In genomic region chr1:171183025-171183424, GRCm38 (mm10) we compare ENCODE assay signal across 27 mouse cellular contexts. TPM values are rescaled to one million over a fixed set of nuclear protein-coding genes. Genes with fewer than 3 reads are reported as not detected.
DNase-seq lines count a peak whose midpoint lies in the region; ATAC-seq and TF ChIP-seq lines count a peak whose summit lies in the region.
"Had no signal": no experiment of that assay in that cellular context is flagged by ENCODE, and none has a peak within 500 bp of the region (broad histone marks: within the 10 kb centered on the region; RNA-seq: fewer than 3 reads in every experiment).

No protein-coding gene starts in this region.

- no peaks in the 10 kb centered on the region for H3K9me3 ChIP-seq in heart, embryonic 10.5 days
- H3K9me3 ChIP-seq in heart, postnatal 0 days (replicated peaks; ENCODE audit: control insufficient read depth, low read length), result no peaks in the 10 kb centered on the region
- no peaks in the 10 kb centered on the region for H3K9me3 ChIP-seq in heart, embryonic 11.5 days (replicated peaks; ENCODE audit: control insufficient read depth, low read length)
- H3K9me3 ChIP-seq: embryonic facial prominence, embryonic 10.5 days; embryonic facial prominence, embryonic 13.5 days; forebrain, embryonic 12.5 days; forebrain, embryonic 15.5 days; hindbrain, embryonic 12.5 days; hindbrain, embryonic 15.5 days had no signal

- no peak for TF ChIP-seq CTCF in gastrocnemius, adult 2 months (IDR thresholded peaks at IDR 0.05)
- no peak for TF ChIP-seq CTCF in heart, postnatal 0 days (IDR thresholded peaks at IDR 0.05; ENCODE audit: low read depth)

- H3K4me2 ChIP-seq in heart, postnatal 0 days (ENCODE audit: low read depth, low read length), result no peak overlapping the region
- no peak overlapping the region for H3K4me2 ChIP-seq in heart, embryonic 11.5 days
- H3K4me2 ChIP-seq: embryonic facial prominence, embryonic 13.5 days; forebrain, embryonic 12.5 days; forebrain, embryonic 15.5 days; hindbrain, embryonic 12.5 days; hindbrain, embryonic 15.5 days had no signal

- intact Hi-C loops in gastrocnemius, adult 2 months (cut with DNase I), result no loop called here

- H3K9ac ChIP-seq in heart, postnatal 0 days (replicated peaks; ENCODE audit: low read depth, low read length), result no peak overlapping the region
- H3K9ac ChIP-seq in heart, embryonic 11.5 days (ENCODE audit: low read depth, low read length), result no peak overlapping the region
- H3K9ac ChIP-seq: embryonic facial prominence, embryonic 13.5 days; forebrain, embryonic 12.5 days; forebrain, embryonic 15.5 days; hindbrain, embryonic 12.5 days; hindbrain, embryonic 15.5 days had no signal

- ATAC-seq in heart, postnatal 0 days (ENCODE audit: insufficient read depth, low read depth), result no peak
- ATAC-seq in heart, embryonic 11.5 days (replicated peaks; ENCODE audit: insufficient number of reproducible peaks, low FRiP score, low TSS enrichment), result no peak
- ATAC-seq: activated CD4-positive, CD25-positive, alpha-beta regulatory T cell, adult 4 months; forebrain, embryonic 15.5 days; intestine, postnatal 0 days had no signal

- no peak for TF ChIP-seq EP300 in heart, postnatal 0 days (IDR thresholded peaks at IDR 0.05; ENCODE audit: low read depth)

- DNase-seq in gastrocnemius, adult 2 months, result no peak
- DNase-seq in gastrocnemius, postnatal 4 days (ENCODE audit: low spot score in 2 of 2), result no peak
- DNase-seq in heart, embryonic 10.5 days (ENCODE audit: low spot score), result no peak
- no peak for DNase-seq in heart, adult 18-20 months
- no peak for DNase-seq in heart, postnatal 0 days (ENCODE audit: low spot score)
- no peak for DNase-seq in adrenal gland, postnatal 4 days (ENCODE audit: low spot score in 2 of 2)
- DNase-seq: adrenal gland, adult 8-10 months; adrenal gland, postnatal 25 days; cerebellum, adult 11 months; cerebellum, adult 2 months; cerebellum, adult 9-11 months; cerebellum, postnatal 25 days; embryo, embryonic 11 days; gastrocnemius, postnatal 10 days had no signal

- H3K4me3 ChIP-seq in gastrocnemius, adult 2 months, result no peak overlapping the region
- H3K4me3 ChIP-seq in heart, embryonic 10.5 days, result no peak overlapping the region
- no peak overlapping the region for H3K4me3 ChIP-seq in heart, postnatal 0 days (ENCODE audit: low read depth, low read length)
- no peak overlapping the region for H3K4me3 ChIP-seq in heart, embryonic 11.5 days (ENCODE audit: low read depth, low read length)
- H3K4me3 ChIP-seq: embryonic facial prominence, embryonic 10.5 days; embryonic facial prominence, embryonic 13.5 days; erythroblast, embryonic 14.5 days; forebrain, embryonic 12.5 days; forebrain, embryonic 15.5 days; hindbrain, embryonic 12.5 days; hindbrain, embryonic 15.5 days had no signal

- no peaks in the 10 kb centered on the region for H3K36me3 ChIP-seq in heart, embryonic 10.5 days
- H3K36me3 ChIP-seq in heart, postnatal 0 days (replicated peaks; ENCODE audit: control insufficient read depth, insufficient read depth, low read length), result no peaks in the 10 kb centered on the region
- no peaks in the 10 kb centered on the region for H3K36me3 ChIP-seq in heart, embryonic 11.5 days (ENCODE audit: control insufficient read depth, insufficient read depth, low read length)
- H3K36me3 ChIP-seq: embryonic facial prominence, embryonic 10.5 days; embryonic facial prominence, embryonic 13.5 days; forebrain, embryonic 12.5 days; forebrain, embryonic 15.5 days; hindbrain, embryonic 12.5 days; hindbrain, embryonic 15.5 days had no signal

- 87% methylated on average over 3 of the region's 3 CpGs for WGBS in heart, embryonic 10.5 days
- 86% methylated on average over 3 of the region's 3 CpGs for WGBS in heart, postnatal 0 days
- WGBS in heart, embryonic 11.5 days (ENCODE audit: insufficient replicate concordance), result 86% methylated on average over 3 of the region's 3 CpGs

- H3K27ac ChIP-seq in gastrocnemius, adult 2 months, result peak overlapping the region; percentile 86
- H3K27ac ChIP-seq in heart, embryonic 10.5 days, result peak overlapping the region; percentile 83; the same call in 1 of the 2 replicates
- peak overlapping the region; percentile 83 for H3K27ac ChIP-seq in heart, postnatal 0 days (ENCODE audit: low read depth)
- H3K27ac ChIP-seq in heart, embryonic 11.5 days (ENCODE audit: low read depth, low read length), result no peak overlapping the region
- H3K27ac ChIP-seq: embryonic facial prominence, embryonic 10.5 days; forebrain, embryonic 12.5 days; forebrain, embryonic 15.5 days; hindbrain, embryonic 12.5 days; hindbrain, embryonic 15.5 days had no signal

- H3K27me3 ChIP-seq in heart, embryonic 10.5 days (ENCODE audit: insufficient read depth, poor library complexity, severe bottlenecking), result no peaks in the 10 kb centered on the region
- no peaks in the 10 kb centered on the region for H3K27me3 ChIP-seq in heart, postnatal 0 days (ENCODE audit: control insufficient read depth, insufficient read depth, low read length)
- no peaks in the 10 kb centered on the region for H3K27me3 ChIP-seq in heart, embryonic 11.5 days (ENCODE audit: control insufficient read depth, insufficient read depth, low read length)
- H3K27me3 ChIP-seq: embryonic facial prominence, embryonic 13.5 days; forebrain, embryonic 15.5 days; hindbrain, embryonic 12.5 days; hindbrain, embryonic 15.5 days had no signal

- H3K4me1 ChIP-seq in heart, embryonic 10.5 days, result peaks cover 32% of the 10 kb centered on the region
- H3K4me1 ChIP-seq in heart, postnatal 0 days (ENCODE audit: control insufficient read depth, insufficient read depth), result peaks cover 44% of the 10 kb centered on the region
- peaks cover 18% of the 10 kb centered on the region for H3K4me1 ChIP-seq in heart, embryonic 11.5 days (ENCODE audit: control insufficient read depth, insufficient read depth, low read length)
- H3K4me1 ChIP-seq: forebrain, embryonic 15.5 days had no signal

RNA-seq across cellular contexts. Expression of gene Pcp4l1, which starts 13.0 kb away (rescaled TPM):
- total RNA-seq in gastrocnemius, adult 2 months (2021), result 10 to 100 TPM; 58.3 to 75.0 TPM
- 10 to 100 TPM in 1 of 2 experiments, 1 to 10 TPM in 1; 7.5 to 11.7 TPM for total RNA-seq in gastrocnemius, postnatal 4 days (2021)
- polyA plus RNA-seq in heart, embryonic 10.5 days (2016; fragmentation: Nextera tagmentation; extraction: Ambion mirVana), result 18.0 and 24.4 TPM in 2 replicates
- 100 to 1,000 TPM; 196 to 272 TPM for total RNA-seq in heart, adult 18-20 months (2021)
- 40.2 and 48.7 TPM in 2 replicates for total RNA-seq in heart, postnatal 0 days (2014; rRNA removed; ENCODE audit: low replicate concordance)
- polyA plus RNA-seq in heart, postnatal 0 days (2015; fragmentation: Nextera tagmentation; extraction: Ambion mirVana), result 161 and 164 TPM in 2 replicates
- 36.2 and 40.0 TPM in 2 replicates for polyA plus RNA-seq in heart, embryonic 11.5 days (2014; fragmentation: Nextera tagmentation; extraction: Ambion mirVana)
- total RNA-seq in adrenal gland, postnatal 4 days (2021), result 10 to 100 TPM; 29.5 to 32.0 TPM
- polyA plus RNA-seq: activated CD4-positive, CD25-positive, alpha-beta regulatory T cell, adult 4 months; erythroblast, embryonic 14.5 days had no signal

RNA-seq across cellular contexts. Expression of gene Nr1i3, which starts 30.7 kb away (rescaled TPM):
- total RNA-seq in gastrocnemius, adult 2 months (2021), result not detected
- total RNA-seq in gastrocnemius, postnatal 4 days (2021), result under 1 TPM in 1 of 2 experiments, not detected in 1; 0.29 TPM
- polyA plus RNA-seq in heart, embryonic 10.5 days (2016; fragmentation: Nextera tagmentation; extraction: Ambion mirVana), result 0.14 and 0.28 TPM in 2 replicates
- total RNA-seq in heart, adult 18-20 months (2021), result not detected
- not detected in 2 replicates for total RNA-seq in heart, postnatal 0 days (2014; rRNA removed; ENCODE audit: low replicate concordance)
- polyA plus RNA-seq in heart, postnatal 0 days (2015; fragmentation: Nextera tagmentation; extraction: Ambion mirVana), result 0.27 and 0.30 TPM in 2 replicates
- 0.11 and 0.19 TPM in 2 replicates for polyA plus RNA-seq in heart, embryonic 11.5 days (2014; fragmentation: Nextera tagmentation; extraction: Ambion mirVana)
- 10 to 100 TPM in 1 of 2 experiments, under 1 TPM in 1; 0.92 to 10.3 TPM for total RNA-seq in adrenal gland, postnatal 4 days (2021)
- total RNA-seq: adrenal gland, postnatal 25 days; gastrocnemius, postnatal 10 days; gastrocnemius, postnatal 36 days; heart, adult 8-10 months had no signal
- polyA plus RNA-seq: erythroblast, embryonic 14.5 days had no signal

RNA-seq across cellular contexts. Expression of gene Mpz, which starts 32.5 kb away (rescaled TPM):
- 10 to 100 TPM; 24.7 to 27.7 TPM for total RNA-seq in gastrocnemius, adult 2 months (2021)
- total RNA-seq in gastrocnemius, postnatal 4 days (2021), result 100 to 1,000 TPM; 476 to 539 TPM
- 0.06 and 0.14 TPM in 2 replicates for polyA plus RNA-seq in heart, embryonic 10.5 days (2016; fragmentation: Nextera tagmentation; extraction: Ambion mirVana)
- under 1 TPM; 0.55 to 0.75 TPM for total RNA-seq in heart, adult 18-20 months (2021)
- total RNA-seq in heart, postnatal 0 days (2014; rRNA removed; ENCODE audit: low replicate concordance), result 1.6 and 2.0 TPM in 2 replicates
- polyA plus RNA-seq in heart, postnatal 0 days (2015; fragmentation: Nextera tagmentation; extraction: Ambion mirVana), result 0.05 and 0.49 TPM in 2 replicates
- polyA plus RNA-seq in heart, embryonic 11.5 days (2014; fragmentation: Nextera tagmentation; extraction: Ambion mirVana), result 0.30 TPM in 1 of 2 replicates, not detected in the other
- 10 to 100 TPM; 23.9 to 53.3 TPM for total RNA-seq in adrenal gland, postnatal 4 days (2021)
- total RNA-seq: hematopoietic stem cell, adult 5-6 weeks had no signal
- polyA plus RNA-seq: activated CD4-positive, CD25-positive, alpha-beta regulatory T cell, adult 4 months; erythroblast, embryonic 14.5 days had no signal

RNA-seq across cellular contexts. Expression of gene Sdhc, which starts 32.6 kb away (rescaled TPM):
- total RNA-seq in gastrocnemius, adult 2 months (2021), result 100 to 1,000 TPM; 635 to 909 TPM
- 100 to 1,000 TPM; 458 to 496 TPM for total RNA-seq in gastrocnemius, postnatal 4 days (2021)
- 361 and 463 TPM in 2 replicates for polyA plus RNA-seq in heart, embryonic 10.5 days (2016; fragmentation: Nextera tagmentation; extraction: Ambion mirVana)
- total RNA-seq in heart, adult 18-20 months (2021), result 1,000 to 10,000 TPM; 1,188 to 1,220 TPM
- 875 and 891 TPM in 2 replicates for total RNA-seq in heart, postnatal 0 days (2014; rRNA removed; ENCODE audit: low replicate concordance)
- polyA plus RNA-seq in heart, postnatal 0 days (2015; fragmentation: Nextera tagmentation; extraction: Ambion mirVana), result 754 and 772 TPM in 2 replicates
- 426 and 502 TPM in 2 replicates for polyA plus RNA-seq in heart, embryonic 11.5 days (2014; fragmentation: Nextera tagmentation; extraction: Ambion mirVana)
- 100 to 1,000 TPM; 359 to 386 TPM for total RNA-seq in adrenal gland, postnatal 4 days (2021)

RNA-seq across cellular contexts. Expression of gene Tomm40l, which starts 39.3 kb away (rescaled TPM):
- 10 to 100 TPM; 43.2 to 56.3 TPM for total RNA-seq in gastrocnemius, adult 2 months (2021)
- total RNA-seq in gastrocnemius, postnatal 4 days (2021), result 10 to 100 TPM; 33.4 to 39.7 TPM
- 41.8 and 53.7 TPM in 2 replicates for polyA plus RNA-seq in heart, embryonic 10.5 days (2016; fragmentation: Nextera tagmentation; extraction: Ambion mirVana)
- 10 to 100 TPM; 89.6 to 92.9 TPM for total RNA-seq in heart, adult 18-20 months (2021)
- total RNA-seq in heart, postnatal 0 days (2014; rRNA removed; ENCODE audit: low replicate concordance), result 82.0 and 97.7 TPM in 2 replicates
- 56.0 and 64.6 TPM in 2 replicates for polyA plus RNA-seq in heart, postnatal 0 days (2015; fragmentation: Nextera tagmentation; extraction: Ambion mirVana)
- polyA plus RNA-seq in heart, embryonic 11.5 days (2014; fragmentation: Nextera tagmentation; extraction: Ambion mirVana), result 44.1 and 53.2 TPM in 2 replicates
- total RNA-seq in adrenal gland, postnatal 4 days (2021), result 10 to 100 TPM; 41.6 to 43.5 TPM
